Mouse (Mus musculus) frontal cortex, adult (tissue): ENCODE measurements around the gene Hpd.

ENCODE experiments used
- ATAC-seq: cut with Nextera tagmentation; 2 replicates; pipeline ENCODE4 v1.9.2; 2017; ENCODE audit warnings: mild to moderate bottlenecking, moderate library complexity, mixed read lengths; ENCODE audit not compliant: low TSS enrichment

Gene Hpd

GRCm38 (mm10) chr5:123185966-123186365 is 3.4 kb upstream of the Hpd start:
- ATAC-seq: no peak

- no peak for ATAC-seq
These were observed 991 bp downstream of the Hpd start for GRCm38 (mm10) chr5:123181536-123181935.

- no peak for ATAC-seq
These were observed 2.1 kb downstream of the Hpd start for GRCm38 (mm10) chr5:123180390-123180789.

GRCm38 (mm10) chr5:123178792-123179191 is 3.7 kb downstream of the Hpd start:
- no peak for ATAC-seq

GRCm38 (mm10) chr5:123171646-123172350 is 10.7 kb downstream of the Hpd start:
- peak; percentile 85 for ATAC-seq

- ATAC-seq: no peak
These were observed 12.2 kb downstream of the Hpd start for GRCm38 (mm10) chr5:123170365-123170764.

- ATAC-seq: no peak
These were observed 13.2 kb downstream of the Hpd start, which contains the start of gene Psmd9 for GRCm38 (mm10) chr5:123169284-123169683. Psmd9 (plus strand) TSS chr5:123169413.

- ATAC-seq: no peak
These were observed 14.9 kb downstream of the Hpd start for GRCm38 (mm10) chr5:123167591-123167990.

GRCm38 (mm10) chr5:123166437-123166836 is 16.1 kb downstream of the Hpd start:
- no peak for ATAC-seq

GRCm38 (mm10) chr5:123162942-123163341 is 19.6 kb downstream of the Hpd start:
- no peak for ATAC-seq

GRCm38 (mm10) chr5:123160341-123160740 is 22.2 kb downstream of the Hpd start:
- no peak for ATAC-seq

GRCm38 (mm10) chr5:123159866-123160265 is 22.7 kb downstream of the Hpd start:
- ATAC-seq: no peak

GRCm38 (mm10) chr5:123159446-123159845 is 23.1 kb downstream of the Hpd start:
- no peak for ATAC-seq

- no peak for ATAC-seq
These were observed 24.6 kb downstream of the Hpd start for GRCm38 (mm10) chr5:123157972-123158371.

GRCm38 (mm10) chr5:123156763-123157162 is 25.8 kb downstream of the Hpd start:
- no peak for ATAC-seq

- peak; percentile 56; the same call in 1 of the 2 replicates for ATAC-seq
These were observed 27.1 kb downstream of the Hpd start for GRCm38 (mm10) chr5:123155425-123155824.

GRCm38 (mm10) chr5:123152901-123153300 is 29.6 kb downstream of the Hpd start:
- ATAC-seq: no peak

- no peak for ATAC-seq
These were observed 30.7 kb downstream of the Hpd start for GRCm38 (mm10) chr5:123151707-123152362.

- no peak for ATAC-seq
These were observed 31.4 kb downstream of the Hpd start for GRCm38 (mm10) chr5:123151077-123151476.

- no peak for ATAC-seq
These were observed 31.9 kb downstream of the Hpd start for GRCm38 (mm10) chr5:123150641-123151040.

- peak; percentile 70 for ATAC-seq
These were observed 32.8 kb downstream of the Hpd start for GRCm38 (mm10) chr5:123149451-123150400.

GRCm38 (mm10) chr5:123148073-123148722 is 34.3 kb downstream of the Hpd start:
- no peak for ATAC-seq
